Mouse (Mus musculus) limb, embryonic 11.5 days (tissue): Measurements from ENCODE around the gene Srsf6. TPM values are rescaled to one million over a fixed set of nuclear protein-coding genes. Genes with fewer than 3 reads are reported as not detected.
"Not testable (repeated sequence)": the region's sequence is repeated elsewhere in the genome, so short reads cannot be mapped to it uniquely, and the experiment has no call there.

ENCODE experiments used
- ATAC-seq: fragments of 200-750 bp; cut with Nextera tagmentation; 2 replicates; pipeline ENCODE4 v1.8.0; 2017; ENCODE audit warnings: low read depth; ENCODE audit not compliant: insufficient number of reproducible peaks, low FRiP score, low TSS enrichment
- DNase-seq: peaks from one replicate; pipeline ENCODE4 v3.0.0-alpha.2; 2015; ENCODE audit warnings: low spot score
- H3K27ac ChIP-seq: fragments of 300-500 bp; sonication (generic); replicated peaks from 2 replicates; pipeline ENCODE4 v1.5.1; 2014; ENCODE audit warnings: low read depth, mild to moderate bottlenecking, low read length
- H3K27me3 ChIP-seq: fragments of 300-500 bp; sonication (generic); 2 replicates; pipeline ENCODE4 v1.6.1; 2014; ENCODE audit warnings: mild to moderate bottlenecking, low read length, mixed read lengths; ENCODE audit not compliant: control insufficient read depth, insufficient read depth
- H3K36me3 ChIP-seq: fragments of 300-500 bp; sonication (generic); 2 replicates; pipeline ENCODE4 v1.6.1; 2014; ENCODE audit warnings: mild to moderate bottlenecking, low read length, moderate library complexity, mixed read lengths; ENCODE audit not compliant: control insufficient read depth, insufficient read depth
- H3K4me1 ChIP-seq: fragments of 300-500 bp; sonication (generic); 2 replicates; pipeline ENCODE4 v1.6.1; 2014; ENCODE audit warnings: low read length, mixed read lengths; ENCODE audit not compliant: control insufficient read depth, insufficient read depth
- H3K4me2 ChIP-seq: fragments of 300-500 bp; sonication (generic); 2 replicates; pipeline ENCODE4 v1.6.1; 2014; ENCODE audit warnings: low read depth, mild to moderate bottlenecking, moderate library complexity; ENCODE audit not compliant: severe bottlenecking
- H3K4me3 ChIP-seq: fragments of 300-500 bp; sonication (generic); 2 replicates; pipeline ENCODE4 v1.5.1; 2014; ENCODE audit warnings: low read depth, low read length
- H3K9ac ChIP-seq: fragments of 300-500 bp; sonication (generic); 2 replicates; pipeline ENCODE4 v1.6.1; 2014; ENCODE audit warnings: mild to moderate bottlenecking, low read length
- H3K9me3 ChIP-seq: fragments of 300-500 bp; sonication (generic); 2 replicates; pipeline ENCODE4 v1.6.1; 2016; ENCODE audit warnings: low read length; ENCODE audit not compliant: control insufficient read depth
- WGBS: fragments of 180-500 bp; shearing (Covaris S2); extraction: QIAGEN DNeasy Blood & Tissue Kit; methylation state at CpG from one replicate; pipeline ENCODE4 v1.1.7; 2014; 5-methylcytosine and 5-hydroxymethylcytosine counted together
- polyA plus RNA-seq: library from polyadenylated mRNA; unstranded; fragments of >200 nt; fragmentation: Nextera tagmentation; extraction: Ambion mirVana; gene quantifications from 2 replicates; pipeline ENCODE4 v1.2.1, GENCODE M21; 2014

The Srsf6 gene
- polyA plus RNA-seq = 322 and 333 TPM in 2 replicates

- no peaks in the 10 kb centered on the region for H3K27me3 ChIP-seq
- H3K4me1 ChIP-seq = peaks cover 3% of the 10 kb centered on the region; the same call in 1 of the 2 replicates
- under 1% methylated on average over 66 of the region's 68 CpGs for WGBS
- peak within 1 kb of the TSS; percentile 98 for H3K4me3 ChIP-seq
- peak within 1 kb of the TSS; percentile 96 for H3K27ac ChIP-seq
- DNase-seq (peak; percentile 88), ATAC-seq (peak; percentile 88)
- H3K36me3 ChIP-seq = peaks cover 12% of the 10 kb centered on the region
- no peaks in the 10 kb centered on the region for H3K9me3 ChIP-seq
- H3K9ac ChIP-seq = peak within 1 kb of the TSS; percentile 100
- H3K4me2 ChIP-seq = peak within 1 kb of the TSS; percentile 72
These were observed at the start of gene Srsf6 for GRCm38 (mm10) chr2:162931123-162931673. TSS of gene Srsf6 (plus strand) at chr2:162931528.

GRCm38 (mm10) chr2:162884101-162884500 is 47.2 kb upstream of the Srsf6 start:
- Histone ChIP-seq H3K4me1 (no peaks in the 10 kb centered on the region), H3K4me3 (no peak overlapping the region), H3K36me3 (no peaks in the 10 kb centered on the region), H3K27me3 (no peaks in the 10 kb centered on the region), H3K9ac (no peak overlapping the region), H3K9me3 (no peaks in the 10 kb centered on the region), H3K4me2 (no peak overlapping the region), H3K27ac (no peak overlapping the region)
- no peak for DNase-seq
- no peak for ATAC-seq
- 67% methylated on average over 2 of the region's 2 CpGs for WGBS

- H3K9me3 ChIP-seq = no peaks in the 10 kb centered on the region
- no peaks in the 10 kb centered on the region for H3K27me3 ChIP-seq
- no peaks in the 10 kb centered on the region for H3K36me3 ChIP-seq
- no peak overlapping the region for H3K9ac ChIP-seq
- H3K4me2 ChIP-seq = no peak overlapping the region
- no peaks in the 10 kb centered on the region for H3K4me1 ChIP-seq
- WGBS = 81% methylated on average over 5 of the region's 5 CpGs
- no peak overlapping the region for H3K4me3 ChIP-seq
- no peak for ATAC-seq
- no peak overlapping the region for H3K27ac ChIP-seq
- no peak for DNase-seq
These were observed 44.2 kb upstream of the Srsf6 start for GRCm38 (mm10) chr2:162887121-162887520.

GRCm38 (mm10) chr2:162888677-162889076 is 42.7 kb upstream of the Srsf6 start:
- Histone ChIP-seq H3K4me2 (no peak overlapping the region), H3K27ac (no peak overlapping the region), H3K4me1 (no peaks in the 10 kb centered on the region), H3K9me3 (no peaks in the 10 kb centered on the region), H3K9ac (no peak overlapping the region), H3K27me3 (no peaks in the 10 kb centered on the region), H3K4me3 (no peak overlapping the region), H3K36me3 (no peaks in the 10 kb centered on the region)
- WGBS = 90% methylated on average over 8 of the region's 8 CpGs
- DNase-seq (no peak), ATAC-seq (no peak)

GRCm38 (mm10) chr2:162889191-162889590 is 42.1 kb upstream of the Srsf6 start:
- H3K4me2 ChIP-seq = no peak overlapping the region
- H3K27me3 ChIP-seq = no peaks in the 10 kb centered on the region
- H3K9me3 ChIP-seq = no peaks in the 10 kb centered on the region
- H3K9ac ChIP-seq = no peak overlapping the region
- no peak overlapping the region for H3K4me3 ChIP-seq
- DNase-seq (no peak), ATAC-seq (no peak)
- no peaks in the 10 kb centered on the region for H3K36me3 ChIP-seq
- H3K27ac ChIP-seq = no peak overlapping the region
- WGBS = 72% methylated on average over 7 of the region's 7 CpGs
- H3K4me1 ChIP-seq = no peaks in the 10 kb centered on the region

- H3K27me3 ChIP-seq = no peaks in the 10 kb centered on the region
- no peak overlapping the region for H3K27ac ChIP-seq
- H3K9me3 ChIP-seq = no peaks in the 10 kb centered on the region
- no peaks in the 10 kb centered on the region for H3K4me1 ChIP-seq
- DNase-seq (no peak), ATAC-seq (no peak)
- no peak overlapping the region for H3K9ac ChIP-seq
- H3K4me2 ChIP-seq = no peak overlapping the region
- WGBS = 83% methylated on average over 12 of the region's 12 CpGs
- H3K4me3 ChIP-seq = no peak overlapping the region
- no peaks in the 10 kb centered on the region for H3K36me3 ChIP-seq
These were observed 41.6 kb upstream of the Srsf6 start for GRCm38 (mm10) chr2:162889731-162890130.

- WGBS = 94% methylated on average over 3 of the region's 3 CpGs
- H3K36me3 ChIP-seq, H3K27ac ChIP-seq, H3K9me3 ChIP-seq, H3K4me2 ChIP-seq, DNase-seq, ATAC-seq, H3K4me3 ChIP-seq, H3K27me3 ChIP-seq, H3K9ac ChIP-seq, H3K4me1 ChIP-seq: not testable (repeated sequence)
These were observed 38.3 kb upstream of the Srsf6 start for GRCm38 (mm10) chr2:162892979-162893378.

GRCm38 (mm10) chr2:162899256-162899655 is 32.1 kb upstream of the Srsf6 start:
- H3K27me3 ChIP-seq, DNase-seq, H3K27ac ChIP-seq, H3K4me2 ChIP-seq, H3K9me3 ChIP-seq, ATAC-seq, H3K4me1 ChIP-seq, H3K4me3 ChIP-seq, H3K9ac ChIP-seq, H3K36me3 ChIP-seq: not testable (repeated sequence)
- WGBS = 94% methylated on average over 20 of the region's 20 CpGs
